Mouse (Mus musculus) embryonic facial prominence, embryonic 12.5 days (tissue): Measurements from ENCODE around the gene Anxa6. TPM values are rescaled to one million over a fixed set of nuclear protein-coding genes. Genes with fewer than 3 reads are reported as not detected.
"Not testable (repeated sequence)": the region's sequence is repeated elsewhere in the genome, so short reads cannot be mapped to it uniquely, and the experiment has no call there.

Experiments
- ATAC-seq: fragments of 200-750 bp; cut with Nextera tagmentation; 2 replicates; pipeline ENCODE4 v1.8.0; 2017; ENCODE audit not compliant: insufficient number of reproducible peaks, insufficient read depth, low FRiP score, low TSS enrichment
- H3K27ac ChIP-seq: fragments of 300-500 bp; sonication (generic); 2 replicates; pipeline ENCODE4 v1.5.1; 2016; ENCODE audit warnings: mild to moderate bottlenecking
- H3K27me3 ChIP-seq: fragments of 300-500 bp; sonication (generic); 2 replicates; pipeline ENCODE4 v1.6.1; 2016; ENCODE audit warnings: mild to moderate bottlenecking, moderate library complexity
- H3K36me3 ChIP-seq: fragments of 300-500 bp; sonication (generic); 2 replicates; pipeline ENCODE4 v1.6.1; 2016; ENCODE audit warnings: mild to moderate bottlenecking
- H3K4me1 ChIP-seq: fragments of 300-500 bp; sonication (generic); 2 replicates; pipeline ENCODE4 v1.6.1; 2016
- H3K4me2 ChIP-seq: fragments of 300-500 bp; sonication (generic); replicated peaks from 2 replicates; pipeline ENCODE4 v1.6.1; 2016; ENCODE audit warnings: mild to moderate bottlenecking, moderate library complexity
- H3K4me3 ChIP-seq: fragments of 300-500 bp; sonication (generic); 2 replicates; pipeline ENCODE4 v1.5.1; 2016; ENCODE audit warnings: mild to moderate bottlenecking
- H3K9ac ChIP-seq: fragments of 300-500 bp; sonication (generic); 2 replicates; pipeline ENCODE4 v1.6.1; 2016; ENCODE audit warnings: mild to moderate bottlenecking, moderate library complexity
- H3K9me3 ChIP-seq: fragments of 300-500 bp; sonication (generic); 2 replicates; pipeline ENCODE4 v1.6.1; 2016; ENCODE audit warnings: mild to moderate bottlenecking, moderate library complexity
- WGBS: fragments of 180-500 bp; shearing (Covaris S2); methylation state at CpG from one replicate; pipeline ENCODE4 v1.1.7; 2016; 5-methylcytosine and 5-hydroxymethylcytosine counted together
- polyA plus RNA-seq: library from polyadenylated mRNA; unstranded; fragments of >200 nt; fragmentation: Nextera tagmentation; extraction: Ambion mirVana; gene quantifications from 2 replicates; pipeline ENCODE4 v1.2.1, GENCODE M21; 2016

Anxa6 gene
- polyA plus RNA-seq, 1 experiment from 2014 or later, result 212 TPM

- H3K4me2 ChIP-seq, result no peak overlapping the region
- 54% methylated on average over 7 of the region's 7 CpGs for WGBS
- no peak overlapping the region for H3K27ac ChIP-seq
- no peaks in the 10 kb centered on the region for H3K36me3 ChIP-seq
- no peak overlapping the region for H3K4me3 ChIP-seq
- H3K9ac ChIP-seq, result no peak overlapping the region
- H3K4me1 ChIP-seq, result 0 out of 2 replicates have a peak, but pooled peaks cover 8% of the 10 kb centered on the region
- ATAC-seq, result no peak
- no peaks in the 10 kb centered on the region for H3K9me3 ChIP-seq
- H3K27me3 ChIP-seq, result no peaks in the 10 kb centered on the region
Observed at GRCm38 (mm10) chr11:54956912-54957311, 76.3 kb downstream of the Anxa6 start.

- H3K4me3 ChIP-seq, result peak overlapping the region; percentile 53
- H3K9me3 ChIP-seq, result no peaks in the 10 kb centered on the region
- no peaks in the 10 kb centered on the region for H3K27me3 ChIP-seq
- under 1% methylated on average over 59 of the region's 59 CpGs for WGBS
- 0 out of 2 replicates have a peak, but pooled peaks cover 8% of the 10 kb centered on the region for H3K4me1 ChIP-seq
- H3K4me2 ChIP-seq, result peak overlapping the region; percentile 50
- peak; percentile 94 for ATAC-seq
- H3K36me3 ChIP-seq, result no peaks in the 10 kb centered on the region
- peak overlapping the region; percentile 46 for H3K9ac ChIP-seq
- H3K27ac ChIP-seq, result peak overlapping the region; percentile 70
Observed at GRCm38 (mm10) chr11:54955735-54956480, 77.3 kb downstream of the Anxa6 start.

- H3K36me3 ChIP-seq, H3K4me1 ChIP-seq, H3K9me3 ChIP-seq, H3K27me3 ChIP-seq: not testable (repeated sequence)
- Histone ChIP-seq H3K4me3 (peak overlapping the region; percentile 53), H3K4me2 (peak overlapping the region; percentile 50), H3K9ac (peak overlapping the region; percentile 46), H3K27ac (peak overlapping the region; percentile 70; the same call in 1 of the 2 replicates)
- peak; percentile 1; the same call in 1 of the 2 replicates for ATAC-seq
- 42% methylated on average over 10 of the region's 10 CpGs for WGBS
Observed at GRCm38 (mm10) chr11:54955400-54955734, 77.9 kb downstream of the Anxa6 start.

- Histone ChIP-seq H3K4me3 (no peak overlapping the region), H3K9me3 (no peaks in the 10 kb centered on the region), H3K9ac (no peak overlapping the region), H3K4me1 (0 out of 2 replicates have a peak, but pooled peaks cover 8% of the 10 kb centered on the region), H3K36me3 (no peaks in the 10 kb centered on the region), H3K4me2 (no peak overlapping the region), H3K27me3 (no peaks in the 10 kb centered on the region), H3K27ac (no peak overlapping the region)
- no peak for ATAC-seq
- WGBS, result 80% methylated on average over 8 of the region's 8 CpGs
Observed at GRCm38 (mm10) chr11:54954716-54955115, 78.5 kb downstream of the Anxa6 start.

- no peak overlapping the region for H3K27ac ChIP-seq
- WGBS, result 54% methylated on average over 9 of the region's 9 CpGs
Observed at GRCm38 (mm10) chr11:54953993-54954446, 79.2 kb downstream of the Anxa6 start.

GRCm38 (mm10) chr11:54952651-54953050 is 80.6 kb downstream of the Anxa6 start:
- Histone ChIP-seq H3K27ac (no peak overlapping the region), H3K9me3 (no peaks in the 10 kb centered on the region), H3K36me3 (no peaks in the 10 kb centered on the region), H3K4me2 (no peak overlapping the region), H3K4me1 (0 out of 2 replicates have a peak, but pooled peaks cover 8% of the 10 kb centered on the region), H3K9ac (no peak overlapping the region), H3K27me3 (no peaks in the 10 kb centered on the region), H3K4me3 (no peak overlapping the region)
- 73% methylated on average over 6 of the region's 6 CpGs for WGBS
- no peak for ATAC-seq

More at GRCm38 (mm10) chr11:54953993-54954446, 79.2 kb downstream of the Anxa6 start:
- 0 out of 2 replicates have a peak, but pooled peaks cover 8% of the 10 kb centered on the region for H3K4me1 ChIP-seq
- H3K9me3 ChIP-seq, result no peaks in the 10 kb centered on the region
- 0 out of 2 replicates have a peak overlapping the region, but pooled peaks have one; percentile 9 for H3K4me2 ChIP-seq
- no peak for ATAC-seq
- H3K36me3 ChIP-seq, result no peaks in the 10 kb centered on the region
- no peaks in the 10 kb centered on the region for H3K27me3 ChIP-seq
- H3K4me3 ChIP-seq, result no peak overlapping the region
- H3K9ac ChIP-seq, result no peak overlapping the region

- Histone ChIP-seq H3K4me2 (no peak overlapping the region), H3K36me3 (no peaks in the 10 kb centered on the region), H3K4me3 (no peak overlapping the region), H3K9ac (no peak overlapping the region), H3K27me3 (no peaks in the 10 kb centered on the region), H3K4me1 (0 out of 2 replicates have a peak, but pooled peaks cover 8% of the 10 kb centered on the region), H3K27ac (no peak overlapping the region), H3K9me3 (no peaks in the 10 kb centered on the region)
- ATAC-seq, result no peak
- WGBS, result 73% methylated on average over 6 of the region's 6 CpGs
Observed at GRCm38 (mm10) chr11:54950684-54951083, 82.6 kb downstream of the Anxa6 start.

- Histone ChIP-seq H3K36me3 (no peaks in the 10 kb centered on the region), H3K4me3 (no peak overlapping the region), H3K27me3 (no peaks in the 10 kb centered on the region), H3K4me1 (0 out of 2 replicates have a peak, but pooled peaks cover 5% of the 10 kb centered on the region), H3K27ac (no peak overlapping the region), H3K9me3 (no peaks in the 10 kb centered on the region), H3K4me2 (no peak overlapping the region), H3K9ac (no peak overlapping the region)
- WGBS, result 80% methylated on average over 1 of the region's 1 CpGs
- ATAC-seq, result no peak
Observed at GRCm38 (mm10) chr11:54949717-54950116, 83.5 kb downstream of the Anxa6 start.

- no peaks in the 10 kb centered on the region for H3K27me3 ChIP-seq
- H3K4me2 ChIP-seq, result no peak overlapping the region
- ATAC-seq, result no peak
- no peak overlapping the region for H3K4me3 ChIP-seq
- H3K9ac ChIP-seq, result no peak overlapping the region
- H3K9me3 ChIP-seq, result no peaks in the 10 kb centered on the region
- H3K4me1 ChIP-seq, result no peaks in the 10 kb centered on the region
- no peaks in the 10 kb centered on the region for H3K36me3 ChIP-seq
- WGBS, result 80% methylated on average over 3 of the region's 3 CpGs
- H3K27ac ChIP-seq, result no peak overlapping the region
Observed at GRCm38 (mm10) chr11:54944702-54945101, 88.5 kb downstream of the Anxa6 start.

GRCm38 (mm10) chr11:54940056-54940455 is 93.2 kb downstream of the Anxa6 start:
- H3K4me2 ChIP-seq, result no peak overlapping the region
- H3K27me3 ChIP-seq, result no peaks in the 10 kb centered on the region
- no peaks in the 10 kb centered on the region for H3K9me3 ChIP-seq
- peaks cover 14% of the 10 kb centered on the region for H3K36me3 ChIP-seq
- H3K9ac ChIP-seq, result no peak overlapping the region
- no peak for ATAC-seq
- H3K27ac ChIP-seq, result no peak overlapping the region
- 80% methylated on average over 7 of the region's 7 CpGs for WGBS
- H3K4me1 ChIP-seq, result peaks cover 8% of the 10 kb centered on the region; the same call in 1 of the 2 replicates
- no peak overlapping the region for H3K4me3 ChIP-seq

GRCm38 (mm10) chr11:54939501-54939900 is 93.7 kb downstream of the Anxa6 start:
- H3K36me3 ChIP-seq, result peaks cover 14% of the 10 kb centered on the region
- H3K9ac ChIP-seq, result no peak overlapping the region
- ATAC-seq, result no peak
- WGBS, result 87% methylated on average over 8 of the region's 8 CpGs
- H3K9me3 ChIP-seq, result no peaks in the 10 kb centered on the region
- H3K4me3 ChIP-seq, result no peak overlapping the region
- no peak overlapping the region for H3K27ac ChIP-seq
- no peak overlapping the region for H3K4me2 ChIP-seq
- peaks cover 8% of the 10 kb centered on the region; the same call in 1 of the 2 replicates for H3K4me1 ChIP-seq
- H3K27me3 ChIP-seq, result no peaks in the 10 kb centered on the region

GRCm38 (mm10) chr11:54936771-54937140 is 96.5 kb downstream of the Anxa6 start:
- Histone ChIP-seq H3K27ac (no peak overlapping the region), H3K36me3 (peaks cover 19% of the 10 kb centered on the region), H3K4me2 (no peak overlapping the region), H3K9me3 (no peaks in the 10 kb centered on the region), H3K9ac (no peak overlapping the region), H3K4me3 (no peak overlapping the region), H3K4me1 (peaks cover 8% of the 10 kb centered on the region; the same call in 1 of the 2 replicates), H3K27me3 (no peaks in the 10 kb centered on the region)
- 97% methylated on average over 3 of the region's 3 CpGs for WGBS
- no peak for ATAC-seq
